Comparison of ENCODE assay signal across 25 mouse cellular contexts in genomic region chr5:50406923-50407322, GRCm38 (mm10).
DNase-seq lines count a peak whose midpoint lies in the region; ATAC-seq and TF ChIP-seq lines count a peak whose summit lies in the region.
"Had no signal": no experiment of that assay in that cellular context is flagged by ENCODE, and none has a peak within 500 bp of the region (broad histone marks: within the 10 kb centered on the region; RNA-seq: fewer than 3 reads in every experiment).

No protein-coding gene starts in this region.

- no peak overlapping the region for H3K4me3 ChIP-seq in midbrain, embryonic 13.5 days (replicated peaks)
- H3K4me3 ChIP-seq in midbrain, postnatal 0 days (ENCODE audit: low read depth, low read length), result no peak overlapping the region
- no peak overlapping the region for H3K4me3 ChIP-seq in midbrain, embryonic 14.5 days (replicated peaks; ENCODE audit: low read depth, low read length)
- H3K4me3 ChIP-seq in liver, postnatal 0 days (ENCODE audit: low read depth, low read length), result no peak overlapping the region
- H3K4me3 ChIP-seq: embryonic facial prominence, embryonic 10.5 days; embryonic facial prominence, embryonic 15.5 days; heart, embryonic 10.5 days; heart, embryonic 15.5 days; limb, embryonic 13.5 days had no signal

- H3K27ac ChIP-seq in midbrain, embryonic 13.5 days, result 0 out of 2 replicates have a peak overlapping the region, but pooled peaks have one; percentile 19
- no peak overlapping the region for H3K27ac ChIP-seq in midbrain, postnatal 0 days (ENCODE audit: low read depth, low read length)
- no peak overlapping the region for H3K27ac ChIP-seq in midbrain, embryonic 14.5 days (replicated peaks; ENCODE audit: low read depth, low read length)
- no peak overlapping the region for H3K27ac ChIP-seq in liver, postnatal 0 days (ENCODE audit: low read depth)
- H3K27ac ChIP-seq: embryonic facial prominence, embryonic 10.5 days; embryonic facial prominence, embryonic 15.5 days; heart, embryonic 10.5 days; heart, embryonic 15.5 days; limb, embryonic 13.5 days; stomach, postnatal 0 days had no signal

- H3K36me3 ChIP-seq in midbrain, embryonic 13.5 days, result no peaks in the 10 kb centered on the region
- no peaks in the 10 kb centered on the region for H3K36me3 ChIP-seq in midbrain, postnatal 0 days (ENCODE audit: insufficient read depth, low read length)
- no peaks in the 10 kb centered on the region for H3K36me3 ChIP-seq in midbrain, embryonic 14.5 days (ENCODE audit: control insufficient read depth, insufficient read depth, low read length)
- no peaks in the 10 kb centered on the region for H3K36me3 ChIP-seq in liver, postnatal 0 days (replicated peaks; ENCODE audit: insufficient read depth, low read length)
- H3K36me3 ChIP-seq: embryonic facial prominence, embryonic 10.5 days; embryonic facial prominence, embryonic 15.5 days; heart, embryonic 10.5 days; heart, embryonic 15.5 days; limb, embryonic 13.5 days had no signal

- H3K4me1 ChIP-seq in midbrain, embryonic 13.5 days (replicated peaks), result 0 out of 2 replicates have a peak, but pooled peaks cover 4% of the 10 kb centered on the region
- no peaks in the 10 kb centered on the region for H3K4me1 ChIP-seq in midbrain, postnatal 0 days (ENCODE audit: insufficient read depth, low read length)
- H3K4me1 ChIP-seq in midbrain, embryonic 14.5 days (ENCODE audit: control insufficient read depth, insufficient read depth, low read length), result no peaks in the 10 kb centered on the region
- no peaks in the 10 kb centered on the region for H3K4me1 ChIP-seq in liver, postnatal 0 days (ENCODE audit: insufficient read depth)
- H3K4me1 ChIP-seq: embryonic facial prominence, embryonic 10.5 days; embryonic facial prominence, embryonic 15.5 days; heart, embryonic 10.5 days; heart, embryonic 15.5 days; limb, embryonic 13.5 days had no signal

- H3K27me3 ChIP-seq in midbrain, embryonic 13.5 days, result no peaks in the 10 kb centered on the region
- H3K27me3 ChIP-seq in midbrain, postnatal 0 days (ENCODE audit: insufficient read depth, low read length), result no peaks in the 10 kb centered on the region
- no peaks in the 10 kb centered on the region for H3K27me3 ChIP-seq in midbrain, embryonic 14.5 days (ENCODE audit: control insufficient read depth, insufficient read depth, low read length)
- no peaks in the 10 kb centered on the region for H3K27me3 ChIP-seq in liver, postnatal 0 days (ENCODE audit: insufficient read depth, low read length)
- H3K27me3 ChIP-seq: embryonic facial prominence, embryonic 15.5 days; heart, embryonic 15.5 days; limb, embryonic 13.5 days had no signal

- no peaks in the 10 kb centered on the region for H3K9me3 ChIP-seq in midbrain, embryonic 13.5 days
- H3K9me3 ChIP-seq in midbrain, postnatal 0 days (ENCODE audit: low read length), result no peaks in the 10 kb centered on the region
- no peaks in the 10 kb centered on the region for H3K9me3 ChIP-seq in midbrain, embryonic 14.5 days (ENCODE audit: control insufficient read depth, low read length)
- H3K9me3 ChIP-seq in liver, postnatal 0 days (ENCODE audit: low read length), result no peaks in the 10 kb centered on the region
- H3K9me3 ChIP-seq: embryonic facial prominence, embryonic 10.5 days; embryonic facial prominence, embryonic 15.5 days; heart, embryonic 10.5 days; heart, embryonic 15.5 days; limb, embryonic 13.5 days had no signal

- WGBS in midbrain, embryonic 13.5 days, result 6% methylated on average over 1 of the region's 1 CpGs
- WGBS in midbrain, postnatal 0 days, result 15% methylated on average over 1 of the region's 1 CpGs
- WGBS in midbrain, embryonic 14.5 days, result 5% methylated on average over 1 of the region's 1 CpGs
- 45% methylated on average over 1 of the region's 1 CpGs for WGBS in liver, postnatal 0 days (ENCODE audit: insufficient replicate concordance)

- ATAC-seq in frontal cortex, adult (ENCODE audit: low TSS enrichment), result 0 out of 2 replicates have a peak, but pooled peaks have one; percentile 44
- ATAC-seq in midbrain, embryonic 13.5 days, result peak; percentile 79
- no peak for ATAC-seq in midbrain, postnatal 0 days (ENCODE audit: low FRiP score)
- no peak for ATAC-seq in midbrain, embryonic 14.5 days (ENCODE audit: low FRiP score, low TSS enrichment)
- ATAC-seq in liver, postnatal 0 days, result no peak
- ATAC-seq: hindbrain, embryonic 16.5 days had no signal

- no peak overlapping the region for H3K4me2 ChIP-seq in midbrain, embryonic 13.5 days (replicated peaks)
- no peak overlapping the region for H3K4me2 ChIP-seq in midbrain, postnatal 0 days (ENCODE audit: low read depth, low read length, poor library complexity, severe bottlenecking)
- H3K4me2 ChIP-seq in midbrain, embryonic 14.5 days (ENCODE audit: low read length), result no peak overlapping the region
- no peak overlapping the region for H3K4me2 ChIP-seq in liver, postnatal 0 days (ENCODE audit: low read depth, low read length)
- H3K4me2 ChIP-seq: embryonic facial prominence, embryonic 15.5 days; heart, embryonic 15.5 days; limb, embryonic 13.5 days; liver, embryonic 11.5 days had no signal

- TF ChIP-seq EP300 in liver, postnatal 0 days (IDR thresholded peaks at IDR 0.05; ENCODE audit: low read depth), result no peak

- no peak for DNase-seq in frontal cortex, postnatal 14 days (ENCODE audit: low spot score in 2 of 2)
- no peak for DNase-seq in midbrain, postnatal 0 days (ENCODE audit: low spot score)
- DNase-seq in midbrain, embryonic 14.5 days, result peak; percentile 23
- DNase-seq in liver, postnatal 0 days, result no peak
- DNase-seq in heart, adult 8-10 months (ENCODE audit: low spot score), result no peak
- DNase-seq: adrenal gland, postnatal 25 days; cerebellum, adult 18-20 months; cerebellum, postnatal 10 days; gastrocnemius, postnatal 14 days; kidney, adult 18-20 months; kidney, postnatal 36 days; lung, postnatal 36 days; right cerebral cortex, postnatal 25 days; thymus, adult 2 months; thymus, postnatal 36 days had no signal

- no peak overlapping the region for H3K9ac ChIP-seq in midbrain, embryonic 13.5 days (replicated peaks)
- no peak overlapping the region for H3K9ac ChIP-seq in midbrain, postnatal 0 days (replicated peaks; ENCODE audit: low read length, poor library complexity, severe bottlenecking)
- H3K9ac ChIP-seq in midbrain, embryonic 14.5 days (replicated peaks; ENCODE audit: low read length), result no peak overlapping the region
- no peak overlapping the region for H3K9ac ChIP-seq in liver, postnatal 0 days (replicated peaks)
- H3K9ac ChIP-seq: embryonic facial prominence, embryonic 15.5 days; heart, embryonic 15.5 days; limb, embryonic 13.5 days had no signal

- no peak for TF ChIP-seq CTCF in midbrain, postnatal 0 days (IDR thresholded peaks at IDR 0.05)
- TF ChIP-seq CTCF in liver, postnatal 0 days (IDR thresholded peaks at IDR 0.05; ENCODE audit: low read depth), result no peak

Comparison
In these comparisons a context has a peak if more than half of its experiments do, and no peak if none do; other contexts are left out.
1. ATAC-seq: peak in frontal cortex, adult (single experiment) and midbrain, embryonic 13.5 days (single experiment); none in midbrain, postnatal 0 days (single experiment), midbrain, embryonic 14.5 days (single experiment) and liver, postnatal 0 days (single experiment).